Mouse (Mus musculus): ENCODE measurements around the gene Pkm.
A peak's percentile ranks its signal among the peaks of the same experiment; 100 is the strongest.

The Pkm gene

GRCm38 (mm10) chr9:59666813-59667212 is 10.6 kb downstream of the Pkm start:
- no peak for DNase-seq

- DNase-seq: no peak
Measured at GRCm38 (mm10) chr9:59667250-59667649, 11.1 kb downstream of the Pkm start.

GRCm38 (mm10) chr9:59667904-59668303 is 11.7 kb downstream of the Pkm start:
- DNase-seq: no peak

- no peak for DNase-seq
Measured at GRCm38 (mm10) chr9:59668473-59668872, 12.3 kb downstream of the Pkm start.

GRCm38 (mm10) chr9:59669172-59669571 is 13.0 kb downstream of the Pkm start:
- no peak for DNase-seq

GRCm38 (mm10) chr9:59672195-59672894 is 16.2 kb downstream of the Pkm start:
- peak; percentile 53 for DNase-seq

GRCm38 (mm10) chr9:59673427-59673826 is 17.3 kb downstream of the Pkm start:
- no peak for DNase-seq

- no peak for DNase-seq
Measured at GRCm38 (mm10) chr9:59675598-59675997, 19.4 kb downstream of the Pkm start.

- DNase-seq: peak; percentile 54
Measured at GRCm38 (mm10) chr9:59678313-59678712, 22.1 kb downstream of the Pkm start.

GRCm38 (mm10) chr9:59679678-59680533 is 23.7 kb downstream of the Pkm start, which contains the start of gene Gramd2:
Gene Gramd2, plus strand, starts transcription at chr9:59680144.
- DNase-seq: peak; percentile 78

GRCm38 (mm10) chr9:59680534-59680875 is 24.3 kb downstream of the Pkm start:
- no peak for DNase-seq

- no peak for DNase-seq
Measured at GRCm38 (mm10) chr9:59684020-59684419, 27.9 kb downstream of the Pkm start.

- no peak for DNase-seq
Measured at GRCm38 (mm10) chr9:59687416-59688046, 31.4 kb downstream of the Pkm start.

- DNase-seq: peak; percentile 55
Measured at GRCm38 (mm10) chr9:59691635-59692094, 35.5 kb downstream of the Pkm start.

- peak; percentile 46 for DNase-seq
Measured at GRCm38 (mm10) chr9:59692145-59692544, 36.0 kb downstream of the Pkm start.

GRCm38 (mm10) chr9:59694571-59695450 is 38.6 kb downstream of the Pkm start:
- no peak for DNase-seq

- DNase-seq: no peak
Measured at GRCm38 (mm10) chr9:59695451-59695813, 39.3 kb downstream of the Pkm start.

- no peak for DNase-seq
Measured at GRCm38 (mm10) chr9:59696381-59696780, 40.2 kb downstream of the Pkm start.

GRCm38 (mm10) chr9:59701094-59701493 is 44.9 kb downstream of the Pkm start:
- no peak for DNase-seq

- no peak for DNase-seq
Measured at GRCm38 (mm10) chr9:59703099-59703498, 46.9 kb downstream of the Pkm start.

GRCm38 (mm10) chr9:59706850-59707825 is 51.0 kb downstream of the Pkm start:
- no peak for DNase-seq

Data from cerebellum, adult 8-10 months (tissue).